Mouse (Mus musculus) myocyte (in vitro differentiated cells): Measurements from ENCODE around the gene Zfp105. TPM values are rescaled to one million over a fixed set of nuclear protein-coding genes. Genes with fewer than 3 reads are reported as not detected.

Source experiments
- H3K27me3 ChIP-seq: one replicate; pipeline ENCODE4 v1.6.1; 2011; ENCODE audit not compliant: control insufficient read depth, insufficient read depth, insufficient read length
- H3K36me3 ChIP-seq: one replicate; pipeline ENCODE4 v1.6.1; 2011; ENCODE audit not compliant: control insufficient read depth, insufficient read depth
- H3K4me2 ChIP-seq: one replicate; pipeline ENCODE4 v1.6.1; 2011; ENCODE audit warnings: low read depth, control low read depth
- H3K4me3 ChIP-seq: one replicate; pipeline ENCODE4 v1.5.1; 2011; ENCODE audit warnings: mild to moderate bottlenecking, control low read depth, moderate library complexity
- H3K79me2 ChIP-seq: one replicate; pipeline ENCODE4 v1.6.1; 2011; ENCODE audit not compliant: control insufficient read depth, insufficient read depth
- H3ac ChIP-seq: one replicate; pipeline ENCODE4 v1.6.1; 2011; ENCODE audit not compliant: control insufficient read depth, insufficient read length
- CEBPB ChIP-seq: IDR thresholded peaks from 2 replicates; pipeline ENCODE4 v1.6.1; 2011; ENCODE audit warnings: mild to moderate bottlenecking, moderate library complexity; ENCODE audit not compliant: poor library complexity, insufficient read depth, severe bottlenecking
- E2F4 ChIP-seq: IDR thresholded peaks from one replicate; pipeline ENCODE4 v1.6.1; 2011; ENCODE audit warnings: mild to moderate bottlenecking, control low read depth, moderate library complexity; ENCODE audit not compliant: insufficient read depth
- MAX ChIP-seq: IDR thresholded peaks from one replicate; pipeline ENCODE4 v1.6.1; 2011; ENCODE audit warnings: low read depth, mild to moderate bottlenecking, control low read depth
- MYOD1 ChIP-seq, 3 experiments: IDR thresholded peaks; one replicate each; pipeline ENCODE4 v1.6.1; 2011; ENCODE audit warnings: control low read depth in 2 of 3, low read depth in 2 of 3, mild to moderate bottlenecking in 2 of 3, moderate library complexity in 1 of 3; ENCODE audit not compliant: insufficient read length in 2 of 3, control insufficient read depth in 1 of 3
- MYOG ChIP-seq, 3 experiments: IDR thresholded peaks; one replicate each; pipeline ENCODE4 v1.6.1; 2011; ENCODE audit warnings: control low read depth in 2 of 3, low read depth in 2 of 3, mild to moderate bottlenecking in 2 of 3; ENCODE audit not compliant: insufficient read length in 2 of 3, control insufficient read depth in 1 of 3, insufficient read depth in 1 of 3
- POLR2A ChIP-seq: IDR thresholded peaks from one replicate; pipeline ENCODE4 v1.6.1; 2011; ENCODE audit warnings: low read depth, mild to moderate bottlenecking, control low read depth, moderate library complexity; ENCODE audit not compliant: insufficient read length
- POLR2AphosphoS2 ChIP-seq: IDR thresholded peaks from one replicate; pipeline ENCODE4 v1.6.1; 2011; ENCODE audit warnings: low read depth, control low read depth; ENCODE audit not compliant: insufficient read length
- REST ChIP-seq: IDR thresholded peaks from one replicate; pipeline ENCODE4 v1.6.1; 2011; ENCODE audit warnings: mild to moderate bottlenecking, control low read depth, moderate library complexity; ENCODE audit not compliant: insufficient read depth, insufficient read length
- SRF ChIP-seq: IDR thresholded peaks from one replicate; pipeline ENCODE4 v1.6.1; 2011; ENCODE audit warnings: low read depth; ENCODE audit not compliant: control insufficient read depth, insufficient read length
- TCF12 ChIP-seq: IDR thresholded peaks from one replicate; pipeline ENCODE4 v1.6.1; 2011; ENCODE audit warnings: mild to moderate bottlenecking, control low read depth; ENCODE audit not compliant: poor library complexity, insufficient read depth, severe bottlenecking
- TCF3 ChIP-seq: IDR thresholded peaks from one replicate; pipeline ENCODE4 v1.6.1; 2011; ENCODE audit warnings: low read depth, control low read depth; ENCODE audit not compliant: insufficient read length
- USF1 ChIP-seq: IDR thresholded peaks from one replicate; pipeline ENCODE4 v1.6.1; 2011; ENCODE audit warnings: low read depth, mild to moderate bottlenecking, control low read depth, moderate library complexity
- polyA plus RNA-seq: library from polyadenylated mRNA; unstranded; fragments of >200 nt; fragmentation: generic; extraction: Trizol; gene quantifications from one replicate; pipeline ENCODE4 v1.2.1, GENCODE M21; 2012; ENCODE audit warnings: missing spikeins

Zfp105 gene
- polyA plus RNA-seq, 1 experiment = not detected

DNA sequence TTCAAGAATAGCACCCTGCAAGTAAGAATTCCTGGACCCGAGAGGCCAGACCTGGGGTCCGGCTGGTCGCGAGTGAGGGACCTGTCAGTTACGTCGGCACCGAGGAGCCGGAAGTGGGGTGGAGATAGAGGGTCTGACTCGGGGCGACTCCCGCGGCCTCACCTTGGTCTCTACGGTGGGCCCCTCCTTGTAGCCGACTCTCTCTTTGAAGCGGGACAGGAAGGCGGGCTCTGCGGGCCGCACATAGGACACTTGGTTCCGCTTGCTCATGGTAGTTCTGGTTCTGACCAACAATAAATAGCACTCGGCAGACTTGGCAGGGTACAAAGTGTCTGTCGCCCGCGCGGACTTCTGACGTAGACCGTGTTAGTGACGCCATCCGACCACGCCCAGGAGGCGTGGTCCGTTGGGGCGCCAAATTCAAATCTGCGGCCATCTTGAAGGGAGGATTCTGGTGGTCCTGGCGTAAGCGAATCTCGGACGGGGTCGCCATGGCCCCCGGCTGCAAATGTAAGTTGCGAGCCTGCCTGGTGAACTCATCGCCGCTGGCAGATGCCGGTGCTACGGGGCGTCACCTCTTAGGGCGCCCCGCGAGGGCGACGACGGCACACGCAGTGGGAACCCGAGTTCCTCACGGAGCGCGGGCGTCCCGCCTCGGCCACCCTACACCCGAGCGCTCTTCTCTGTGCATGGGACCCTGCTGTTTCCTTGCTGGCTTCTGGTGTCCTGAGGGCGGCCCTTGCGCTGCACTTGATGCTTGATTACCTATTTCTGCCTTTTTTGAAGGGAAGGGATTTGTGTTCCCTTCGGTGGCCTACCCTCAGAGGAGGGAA is 28.0 kb downstream of the Zfp105 start, which contains the start of the genes 1110059G10Rik and Kif15:
TSS of gene 1110059G10Rik (minus strand) at position 358 of the 833 bp plus-strand sequence.
TSS of gene Kif15 (plus strand) at position 404 of the 833 bp plus-strand sequence.
- TF ChIP-seq TCF12 (no peak), REST (no peak), MYOG (IDR thresholded peaks at IDR 0.05; ENCODE audit: control insufficient read depth in 1 of 3, insufficient read depth in 1 of 3, insufficient read length in 2 of 3, low read depth in 2 of 3) (no peak), SRF (peak; percentile 76), USF1 (no peak), MYOD1 (IDR thresholded peaks at IDR 0.05; ENCODE audit: control insufficient read depth in 1 of 3, insufficient read length in 2 of 3, low read depth in 2 of 3) (no peak), TCF3 (no peak), E2F4 (peak; percentile 99), CEBPB (no peak), MAX (no peak), POLR2A (peak; percentile 41), POLR2AphosphoS2 (peak; percentile 37)
- H3K27me3 ChIP-seq = no peaks in the 10 kb centered on the region
- no peaks in the 10 kb centered on the region for H3K36me3 ChIP-seq
- H3K79me2 ChIP-seq = peaks cover 63% of the 10 kb centered on the region
- peak within 1 kb of the TSS; percentile 15 for H3ac ChIP-seq
- H3K4me2 ChIP-seq = peak within 1 kb of the TSS; percentile 93
- peak within 1 kb of the TSS; percentile 99 for H3K4me3 ChIP-seq

Other genes with a start within 250 kb of the Zfp105 start
- not detected for gene Topaz1, start 175.7 kb upstream of the Zfp105 start, polyA plus RNA-seq
- 2.6 TPM for gene Tcaim, start 117.5 kb upstream of the Zfp105 start, polyA plus RNA-seq
- gene Gm35549, start 79.0 kb upstream of the Zfp105 start, polyA plus RNA-seq = 0.20 TPM
- gene Zfp445, start 57.1 kb upstream of the Zfp105 start, polyA plus RNA-seq = 10.0 TPM
- gene Zkscan7, start 37.4 kb upstream of the Zfp105 start, polyA plus RNA-seq = 0.95 TPM
- 4.7 TPM for gene 1110059G10Rik, start 27.9 kb downstream of the Zfp105 start, polyA plus RNA-seq
- gene Kif15, start 28.0 kb downstream of the Zfp105 start, polyA plus RNA-seq = 3.8 TPM
- 6.4 TPM for gene Tmem42, start 98.3 kb downstream of the Zfp105 start, polyA plus RNA-seq
- gene Tgm4, start 111.7 kb downstream of the Zfp105 start, polyA plus RNA-seq = 0.25 TPM
- 44.0 TPM for gene Zdhhc3, start 190.1 kb downstream of the Zfp105 start, polyA plus RNA-seq
- gene Exosc7, start 190.1 kb downstream of the Zfp105 start, polyA plus RNA-seq = 28.2 TPM
- gene Clec3b, start 227.9 kb downstream of the Zfp105 start, polyA plus RNA-seq = 0.10 TPM